Mouse (Mus musculus) liver, adult (tissue): ENCODE measurements around the gene Dcakd.

Experiments used
- GATA4 ChIP-seq: IDR thresholded peaks from 2 replicates; pipeline ENCODE4 v1.6.1; 2014; ENCODE audit warnings: mild to moderate bottlenecking, low read length; ENCODE audit not compliant: insufficient replicate concordance

The Dcakd gene

GRCm38 (mm10) chr11:102948043-102948961 is 79.8 kb downstream of the Dcakd start:
- no peak for TF ChIP-seq GATA4

GRCm38 (mm10) chr11:102946992-102947343 is 81.2 kb downstream of the Dcakd start:
- TF ChIP-seq GATA4, result no peak

- no peak for TF ChIP-seq GATA4
Measured at GRCm38 (mm10) chr11:102946265-102946991, 81.7 kb downstream of the Dcakd start, which contains the start of gene C1ql1. TSS of gene C1ql1 (minus strand) at chr11:102946688.

DNA sequence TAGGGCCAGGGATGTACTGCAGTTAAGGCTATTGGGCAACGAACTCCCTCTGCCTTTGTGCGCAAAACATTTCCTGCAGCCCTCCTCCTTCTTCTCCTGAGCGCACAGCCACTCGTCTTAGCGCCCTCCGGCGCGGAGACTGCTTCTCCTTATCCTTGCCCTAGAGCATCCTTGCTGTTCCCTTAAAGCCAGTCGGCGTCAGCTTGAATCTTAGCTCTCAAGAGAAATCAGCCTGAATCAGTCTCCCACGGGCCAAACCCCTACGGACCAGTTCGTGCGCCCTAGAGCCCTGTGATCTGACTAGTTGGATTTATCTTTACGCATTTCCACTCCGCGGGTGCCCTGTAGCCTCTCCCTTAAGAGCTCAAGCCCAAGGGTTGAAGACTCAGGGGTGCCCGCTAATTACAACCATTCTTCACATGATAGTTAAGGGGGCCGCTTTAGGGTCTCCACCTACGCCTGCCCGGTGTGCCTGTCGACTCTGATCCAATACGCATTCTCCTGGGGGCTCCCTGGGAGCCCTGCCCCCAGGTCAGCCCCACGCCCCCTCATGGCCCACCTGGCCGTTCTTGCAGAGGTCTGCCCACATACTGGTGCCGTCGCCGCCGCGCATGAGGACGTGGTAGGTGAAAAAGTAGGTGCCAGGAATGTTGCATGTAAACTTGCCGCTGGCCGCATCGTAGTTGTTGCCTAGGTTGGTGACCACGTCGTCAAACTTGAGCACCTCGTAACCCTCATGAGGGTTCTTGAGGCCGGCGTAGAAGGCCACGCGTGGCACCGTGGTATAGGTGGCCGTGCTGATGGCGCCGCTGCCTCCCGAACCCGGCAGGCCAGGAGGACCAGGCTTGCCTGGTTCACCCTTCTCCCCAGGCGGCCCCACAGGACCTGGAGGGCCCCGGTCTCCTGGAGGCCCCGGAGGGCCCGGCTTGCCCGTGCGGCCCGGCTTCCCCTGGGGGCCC is 82.5 kb downstream of the Dcakd start:
- no peak for TF ChIP-seq GATA4
